Mouse (Mus musculus) kidney, embryonic 14.5 days (tissue): ENCODE data around the gene Il2. TPM values are rescaled to one million over a fixed set of nuclear protein-coding genes. Genes with fewer than 3 reads are reported as not detected.

Experiments used
- ATAC-seq: fragments of 200-750 bp; cut with Nextera tagmentation; 2 replicates; pipeline ENCODE4 v1.8.0; 2017; ENCODE audit warnings: moderate number of reproducible peaks, mild to moderate bottlenecking, moderate TSS enrichment, moderate library complexity; ENCODE audit not compliant: low FRiP score, low TSS enrichment
- H3K27ac ChIP-seq: fragments of 300-500 bp; sonication (generic); 2 replicates; pipeline ENCODE4 v1.5.1; 2014; ENCODE audit warnings: low read depth, mild to moderate bottlenecking, low read length, moderate library complexity, mixed read lengths
- H3K27me3 ChIP-seq: fragments of 300-500 bp; sonication (generic); 2 replicates; pipeline ENCODE4 v1.6.1; 2014; ENCODE audit warnings: mild to moderate bottlenecking, low read length; ENCODE audit not compliant: control insufficient read depth, insufficient read depth
- H3K36me3 ChIP-seq: fragments of 300-500 bp; sonication (generic); 2 replicates; pipeline ENCODE4 v1.6.1; 2014; ENCODE audit warnings: low read length, mixed read lengths; ENCODE audit not compliant: control insufficient read depth, insufficient read depth
- H3K4me1 ChIP-seq: fragments of 300-500 bp; sonication (generic); 2 replicates; pipeline ENCODE4 v1.6.1; 2014; ENCODE audit warnings: low read length, mixed read lengths; ENCODE audit not compliant: control insufficient read depth, insufficient read depth
- H3K4me2 ChIP-seq: fragments of 300-500 bp; sonication (generic); replicated peaks from 2 replicates; pipeline ENCODE4 v1.6.1; 2014; ENCODE audit warnings: low read depth, mild to moderate bottlenecking, low read length
- H3K4me3 ChIP-seq: fragments of 300-500 bp; sonication (generic); 2 replicates; pipeline ENCODE4 v1.5.1; 2014; ENCODE audit warnings: mild to moderate bottlenecking, low read length
- H3K9ac ChIP-seq: fragments of 300-500 bp; sonication (generic); 2 replicates; pipeline ENCODE4 v1.6.1; 2014; ENCODE audit warnings: low read depth, mild to moderate bottlenecking, low read length, moderate library complexity
- H3K9me3 ChIP-seq: fragments of 300-500 bp; sonication (generic); 2 replicates; pipeline ENCODE4 v1.6.1; 2016; ENCODE audit warnings: low read length; ENCODE audit not compliant: control insufficient read depth
- WGBS: fragments of 180-500 bp; shearing (Covaris S2); extraction: QIAGEN DNeasy Blood & Tissue Kit; methylation state at CpG from one replicate; pipeline ENCODE4 v1.1.7; 2014; 5-methylcytosine and 5-hydroxymethylcytosine counted together
- polyA plus RNA-seq: library from polyadenylated mRNA; unstranded; fragments of >200 nt; fragmentation: Nextera tagmentation; extraction: Ambion mirVana; gene quantifications from 2 replicates; pipeline ENCODE4 v1.2.1, GENCODE M21; 2014

The Il2 gene
- polyA plus RNA-seq, 1 experiment from 2014 or later, result 0.27 TPM

GRCm38 (mm10) chr3:37152274-37152673, 26.5 kb upstream of the Il2 start:
- Histone ChIP-seq H3K9me3 (no peaks in the 10 kb centered on the region), H3K36me3 (no peaks in the 10 kb centered on the region), H3K4me3 (no peak overlapping the region), H3K9ac (no peak overlapping the region), H3K27me3 (no peaks in the 10 kb centered on the region), H3K4me1 (no peaks in the 10 kb centered on the region), H3K27ac (no peak overlapping the region), H3K4me2 (no peak overlapping the region)
- no peak for ATAC-seq
- WGBS, result 49% methylated on average over 10 of the region's 10 CpGs

GRCm38 (mm10) chr3:37146810-37147209, 21.1 kb upstream of the Il2 start:
- no peak overlapping the region for H3K4me2 ChIP-seq
- no peaks in the 10 kb centered on the region for H3K36me3 ChIP-seq
- H3K4me3 ChIP-seq, result no peak overlapping the region
- no peak for ATAC-seq
- no peaks in the 10 kb centered on the region for H3K27me3 ChIP-seq
- no peak overlapping the region for H3K9ac ChIP-seq
- no peak overlapping the region for H3K27ac ChIP-seq
- 0 out of 2 replicates have a peak, but pooled peaks cover 4% of the 10 kb centered on the region for H3K4me1 ChIP-seq
- no peaks in the 10 kb centered on the region for H3K9me3 ChIP-seq
- 57% methylated on average over 7 of the region's 7 CpGs for WGBS

DNA sequence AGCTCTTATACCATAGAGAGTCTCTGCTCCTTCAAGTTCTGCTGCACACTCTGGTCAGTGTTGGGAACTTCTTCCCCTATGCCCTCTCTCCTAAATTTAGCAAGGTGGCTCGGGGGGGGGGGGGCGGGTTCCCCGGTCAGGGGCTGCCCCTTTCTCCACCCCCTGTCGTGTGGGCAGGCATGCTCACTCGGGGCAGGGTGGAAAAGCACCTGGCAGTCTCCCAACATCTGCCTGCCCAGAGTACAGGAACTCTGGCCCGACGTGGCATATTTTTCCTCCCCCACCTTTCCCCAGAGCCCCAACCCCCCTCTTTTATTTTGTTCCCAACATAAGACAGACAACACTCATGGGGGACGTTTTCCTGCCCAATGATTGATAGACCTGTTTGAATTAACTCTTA, 20.6 kb upstream of the Il2 start:
- Histone ChIP-seq H3K9me3 (no peaks in the 10 kb centered on the region), H3K27ac (no peak overlapping the region), H3K9ac (no peak overlapping the region), H3K36me3 (no peaks in the 10 kb centered on the region), H3K27me3 (no peaks in the 10 kb centered on the region), H3K4me3 (no peak overlapping the region), H3K4me1 (0 out of 2 replicates have a peak, but pooled peaks cover 4% of the 10 kb centered on the region), H3K4me2 (no peak overlapping the region)
- no peak for ATAC-seq
- WGBS, result 11% methylated on average over 8 of the region's 8 CpGs

DNA sequence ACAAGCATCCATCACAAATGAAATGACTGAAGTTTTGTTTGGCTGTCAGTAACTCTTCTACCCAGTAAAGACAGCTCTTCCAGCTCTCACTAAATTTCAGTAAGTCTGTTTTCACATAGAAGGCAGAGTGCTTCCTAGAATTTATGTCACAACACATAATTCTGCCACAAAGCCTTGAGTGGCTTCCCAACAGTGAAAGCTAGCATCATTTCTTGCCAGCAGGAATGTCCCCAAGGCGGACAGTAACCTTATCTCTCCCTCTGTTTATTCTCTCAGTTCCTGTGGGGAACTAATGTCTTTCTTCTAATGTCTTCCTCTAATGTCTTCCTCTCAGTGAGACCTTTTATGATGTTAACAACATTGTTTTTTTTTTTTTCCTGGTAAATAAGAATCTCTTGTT, 19.2 kb upstream of the Il2 start:
- Histone ChIP-seq H3K9ac (no peak overlapping the region), H3K36me3 (no peaks in the 10 kb centered on the region), H3K4me1 (0 out of 2 replicates have a peak, but pooled peaks cover 4% of the 10 kb centered on the region), H3K27me3 (no peaks in the 10 kb centered on the region), H3K4me3 (no peak overlapping the region), H3K27ac (no peak overlapping the region), H3K4me2 (no peak overlapping the region), H3K9me3 (no peaks in the 10 kb centered on the region)
- ATAC-seq, result no peak
- WGBS, result 8% methylated on average over 1 of the region's 1 CpGs

DNA sequence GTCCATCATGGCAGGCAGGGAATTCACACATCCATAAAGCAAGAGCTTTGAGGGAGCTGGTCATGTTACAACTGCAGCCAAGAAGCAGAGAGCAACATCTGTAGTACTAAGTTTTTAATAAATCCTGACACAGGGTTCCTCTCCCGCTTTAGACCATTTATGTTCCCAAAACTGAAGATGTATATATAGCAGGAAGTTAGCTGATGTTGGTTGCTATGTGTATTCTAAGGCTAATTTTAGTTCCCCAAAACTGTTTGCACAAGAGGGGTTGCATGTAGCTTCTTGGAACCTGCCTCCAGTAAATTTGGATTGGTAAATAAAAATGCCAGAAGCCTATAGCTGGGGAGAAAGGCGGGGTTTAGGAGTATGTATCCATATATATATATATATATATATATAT, 16.1 kb upstream of the Il2 start:
- WGBS, result 84% methylated on average over 2 of the region's 2 CpGs
- ATAC-seq, result no peak
- Histone ChIP-seq H3K9ac (no peak overlapping the region), H3K9me3 (no peaks in the 10 kb centered on the region), H3K36me3 (no peaks in the 10 kb centered on the region), H3K27ac (no peak overlapping the region), H3K27me3 (no peaks in the 10 kb centered on the region), H3K4me2 (no peak overlapping the region), H3K4me3 (no peak overlapping the region), H3K4me1 (0 out of 2 replicates have a peak, but pooled peaks cover 9% of the 10 kb centered on the region)

DNA sequence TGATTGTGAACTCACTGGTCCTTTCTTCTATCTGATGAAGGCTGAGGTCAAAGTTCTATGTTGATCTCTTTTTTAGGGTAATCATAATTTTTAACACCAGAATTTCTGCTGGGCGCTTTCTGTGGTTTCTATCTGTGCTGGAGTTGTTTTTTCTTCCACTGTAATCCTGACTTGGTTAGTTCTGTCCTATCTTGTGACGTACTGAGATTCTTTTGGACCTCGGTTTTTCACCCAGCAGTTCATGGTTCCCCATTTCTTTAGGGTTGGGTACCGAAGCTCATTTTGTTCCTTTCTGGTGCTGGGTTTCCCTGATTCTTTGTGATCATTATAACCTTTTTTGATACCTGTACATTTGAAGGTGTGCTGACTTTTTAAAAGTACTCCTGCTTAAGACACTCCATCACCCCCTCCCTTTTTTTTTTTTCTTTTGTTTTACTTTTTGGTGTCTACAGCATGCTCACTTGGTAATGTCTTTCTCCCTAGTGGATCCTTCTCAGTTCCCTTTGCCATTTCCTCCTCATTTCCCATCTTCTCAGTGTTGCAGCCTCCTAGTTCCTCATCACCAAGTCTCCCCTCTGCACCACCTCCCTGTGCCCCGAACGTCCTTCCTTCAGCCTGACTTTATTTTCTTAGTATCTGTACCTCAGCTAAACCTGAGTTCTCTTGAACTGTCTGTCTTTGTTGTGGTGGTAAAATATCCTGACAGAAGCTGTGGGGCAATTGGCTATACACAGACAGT, 14.6 kb upstream of the Il2 start:
- no peaks in the 10 kb centered on the region for H3K36me3 ChIP-seq
- no peak overlapping the region for H3K4me2 ChIP-seq
- no peak overlapping the region for H3K4me3 ChIP-seq
- H3K27ac ChIP-seq, result no peak overlapping the region
- no peaks in the 10 kb centered on the region for H3K27me3 ChIP-seq
- 0 out of 2 replicates have a peak, but pooled peaks cover 5% of the 10 kb centered on the region for H3K4me1 ChIP-seq
- H3K9me3 ChIP-seq, result no peaks in the 10 kb centered on the region
- WGBS, result 91% methylated on average over 6 of the region's 6 CpGs
- no peak for ATAC-seq
- no peak overlapping the region for H3K9ac ChIP-seq

- Histone ChIP-seq H3K36me3 (no peaks in the 10 kb centered on the region), H3K4me2 (no peak overlapping the region), H3K9ac (no peak overlapping the region), H3K9me3 (no peaks in the 10 kb centered on the region), H3K4me1 (0 out of 2 replicates have a peak, but pooled peaks cover 5% of the 10 kb centered on the region), H3K27ac (no peak overlapping the region), H3K4me3 (no peak overlapping the region), H3K27me3 (no peaks in the 10 kb centered on the region)
- WGBS, result 81% methylated on average over 3 of the region's 3 CpGs
- no peak for ATAC-seq
Measured at GRCm38 (mm10) chr3:37139192-37139591, 13.4 kb upstream of the Il2 start.

DNA sequence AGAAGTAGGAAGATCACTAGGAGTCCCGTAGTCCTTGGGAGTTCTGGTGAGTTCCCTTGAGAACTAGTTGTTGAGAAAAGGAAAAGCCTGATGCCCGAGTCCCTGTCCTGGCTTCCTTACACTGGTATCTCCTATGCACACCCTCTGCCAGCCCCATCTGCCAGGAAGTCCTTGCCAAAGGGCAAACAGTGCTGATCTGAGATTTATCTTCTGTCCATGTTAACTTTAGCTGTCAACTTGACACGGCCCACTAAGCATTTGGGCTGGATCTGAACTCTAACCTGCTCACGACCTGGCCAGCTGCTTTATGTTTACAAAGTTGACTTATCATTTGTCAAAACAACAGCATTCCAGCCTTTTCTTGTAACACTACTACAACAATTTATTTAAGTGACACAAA, 11.5 kb upstream of the Il2 start:
- Histone ChIP-seq H3K27ac (no peak overlapping the region), H3K27me3 (no peaks in the 10 kb centered on the region), H3K4me2 (no peak overlapping the region), H3K36me3 (no peaks in the 10 kb centered on the region), H3K4me3 (no peak overlapping the region), H3K9me3 (no peaks in the 10 kb centered on the region), H3K4me1 (0 out of 2 replicates have a peak, but pooled peaks cover 5% of the 10 kb centered on the region), H3K9ac (no peak overlapping the region)
- peak; percentile 39; the same call in 1 of the 2 replicates for ATAC-seq
- 23% methylated on average over 4 of the region's 4 CpGs for WGBS

DNA sequence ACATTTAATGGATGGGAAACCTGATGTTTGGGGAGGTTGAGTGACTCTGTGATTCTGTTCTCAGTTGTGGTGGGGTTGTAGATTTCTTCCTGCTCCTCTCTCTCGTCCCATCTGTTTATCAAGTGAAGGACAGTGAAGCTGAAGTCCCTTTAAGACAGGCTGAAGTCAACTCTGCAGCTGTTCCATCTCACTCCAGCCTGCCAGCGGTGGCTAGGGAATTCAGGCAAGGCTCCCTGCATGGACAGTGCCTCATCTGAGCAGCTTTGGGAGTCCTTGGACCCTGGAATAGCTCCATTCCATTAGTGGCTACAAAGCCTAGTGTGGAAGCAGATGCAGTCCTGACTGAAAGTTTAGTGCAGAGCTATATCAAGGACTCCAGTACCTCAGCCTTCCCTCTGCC, 3.3 kb upstream of the Il2 start:
- Histone ChIP-seq H3K9ac (no peak overlapping the region), H3K4me3 (no peak overlapping the region), H3K36me3 (no peaks in the 10 kb centered on the region), H3K9me3 (no peaks in the 10 kb centered on the region), H3K27ac (no peak overlapping the region), H3K4me2 (no peak overlapping the region), H3K27me3 (no peaks in the 10 kb centered on the region), H3K4me1 (no peaks in the 10 kb centered on the region)
- 56% methylated on average over 2 of the region's 2 CpGs for WGBS
- no peak for ATAC-seq
